Mouse (Mus musculus) CH12.LX (cell line): ENCODE results near the gene Kcnj15. TPM values are rescaled to one million over a fixed set of nuclear protein-coding genes. Genes with fewer than 3 reads are reported as not detected.

Experiments
- DNase-seq: peaks from one replicate; pipeline ENCODE4 v3.0.0-alpha.2; 2013; ENCODE audit errors: extremely low read depth
- H3K27ac ChIP-seq: 2 replicates; pipeline ENCODE4 v1.5.1; 2012; ENCODE audit warnings: low read depth, mild to moderate bottlenecking, control low read depth, moderate library complexity; ENCODE audit not compliant: insufficient read depth
- H3K27me3 ChIP-seq: replicated peaks from 2 replicates; pipeline ENCODE3; 2012; ENCODE audit warnings: inconsistent platforms
- H3K36me3 ChIP-seq, 2 experiments: replicated peaks in 1 of 2; 2 replicates each; pipeline versions ENCODE3 to v1.6.1; 2012; ENCODE audit warnings: inconsistent platforms in 1 of 2, low read length in 1 of 2, mild to moderate bottlenecking in 1 of 2, mixed read lengths in 1 of 2, moderate library complexity in 1 of 2; ENCODE audit not compliant: control insufficient read depth in 1 of 2, insufficient read depth in 1 of 2
- H3K4me1 ChIP-seq, 2 experiments: 2 replicates each; pipeline ENCODE4 v1.6.1; 2012; ENCODE audit warnings: inconsistent platforms in 1 of 2, moderate library complexity in 1 of 2; ENCODE audit not compliant: insufficient read depth in 2 of 2, control insufficient read depth in 1 of 2
- H3K4me2 ChIP-seq: 2 replicates; pipeline ENCODE4 v1.6.1; 2012; ENCODE audit warnings: low read depth, mild to moderate bottlenecking, control low read depth; ENCODE audit not compliant: poor library complexity, insufficient read depth, severe bottlenecking
- H3K4me3 ChIP-seq, 3 experiments: fragments of 150-350 bp in 1 of 3; sonication (generic) in 1 of 3; replicated peaks in 1 of 3; 2 replicates each; pipeline versions ENCODE3 to v1.5.1; 2011 to 2012; ENCODE audit warnings: low read depth in 2 of 3, low read length in 2 of 3, mild to moderate bottlenecking in 2 of 3, moderate library complexity in 2 of 3, control low read depth in 1 of 3, improper control_type of control experiment in 1 of 3, inconsistent platforms in 1 of 3, mixed read lengths in 1 of 3; ENCODE audit not compliant: poor library complexity in 1 of 3
- H3K79me2 ChIP-seq: replicated peaks from 2 replicates; pipeline ENCODE4 v1.6.1; 2012; ENCODE audit warnings: mild to moderate bottlenecking, moderate library complexity; ENCODE audit not compliant: control insufficient read depth, poor library complexity, insufficient read depth, severe bottlenecking; ENCODE audit errors: extremely low read depth
- H3K9ac ChIP-seq: 2 replicates; pipeline ENCODE4 v1.6.1; 2012; ENCODE audit warnings: low read depth, mild to moderate bottlenecking, control low read depth, moderate library complexity; ENCODE audit not compliant: insufficient read depth
- H3K9me3 ChIP-seq: replicated peaks from 2 replicates; pipeline ENCODE3; 2012; ENCODE audit warnings: low read length, inconsistent platforms, mixed read lengths
- BHLHE40 ChIP-seq: IDR thresholded peaks from 2 replicates; pipeline ENCODE4 v1.6.1; 2011; ENCODE audit warnings: mild to moderate bottlenecking, low read depth, low read length, improper control_type of control experiment
- CHD1 ChIP-seq: IDR thresholded peaks from 2 replicates; pipeline ENCODE4 v1.6.1; 2012; ENCODE audit warnings: low read depth, low read length, improper control_type of control experiment, inconsistent platforms
- CHD2 ChIP-seq: IDR thresholded peaks from 2 replicates; pipeline ENCODE4 v1.6.1; 2011; ENCODE audit warnings: low read length, improper control_type of control experiment
- CTCF ChIP-seq, 2 experiments: IDR thresholded peaks in 1 of 2; conservative IDR thresholded peaks in 1 of 2; 2 replicates each; pipeline ENCODE4 v1.5.1; 2011 to 2012; ENCODE audit warnings: low read depth in 2 of 2, low read length in 2 of 2, improper control_type of control experiment in 1 of 2, inconsistent platforms in 1 of 2, mild to moderate bottlenecking in 1 of 2, moderate library complexity in 1 of 2
- E2F4 ChIP-seq: IDR thresholded peaks from 2 replicates; pipeline ENCODE4 v1.6.1; 2011; ENCODE audit warnings: low read depth, low read length, improper control_type of control experiment; ENCODE audit not compliant: insufficient replicate concordance
- ELF1 ChIP-seq: IDR thresholded peaks from 2 replicates; pipeline ENCODE4 v1.6.1; 2014; ENCODE audit warnings: low read depth, mild to moderate bottlenecking, inconsistent platforms, low read length, improper control_type of control experiment
- EP300 ChIP-seq: IDR thresholded peaks from 2 replicates; pipeline ENCODE4 v1.6.1; 2011; ENCODE audit warnings: low read length, improper control_type of control experiment
- ETS1 ChIP-seq: conservative IDR thresholded peaks from 2 replicates; pipeline ENCODE4 v1.6.1; 2012; ENCODE audit warnings: low read depth, mild to moderate bottlenecking, inconsistent platforms, low read length, improper control_type of control experiment, moderate library complexity
- GABPA ChIP-seq: IDR thresholded peaks from 2 replicates; pipeline ENCODE4 v1.6.1; 2012; ENCODE audit warnings: low read depth, low read length, improper control_type of control experiment, inconsistent platforms; ENCODE audit not compliant: insufficient replicate concordance
- HCFC1 ChIP-seq: IDR thresholded peaks from 2 replicates; pipeline ENCODE4 v1.6.1; 2012; ENCODE audit warnings: low read depth, mild to moderate bottlenecking, inconsistent platforms, low read length, improper control_type of control experiment
- IRF4 ChIP-seq: IDR thresholded peaks from 2 replicates; pipeline ENCODE4 v1.6.1; 2014; ENCODE audit warnings: low read depth, mild to moderate bottlenecking, inconsistent platforms, low read length, improper control_type of control experiment
- JUN ChIP-seq: IDR thresholded peaks from 2 replicates; pipeline ENCODE4 v1.6.1; 2011; ENCODE audit warnings: low read depth, mild to moderate bottlenecking, low read length, improper control_type of control experiment, moderate library complexity; ENCODE audit not compliant: insufficient read depth
- JUND ChIP-seq: conservative IDR thresholded peaks from 2 replicates; pipeline ENCODE4 v1.6.1; 2011; ENCODE audit warnings: low read depth, low read length, improper control_type of control experiment
- KAT2A ChIP-seq: IDR thresholded peaks from 2 replicates; pipeline ENCODE4 v1.6.1; 2012; ENCODE audit warnings: low read length, improper control_type of control experiment, inconsistent platforms; ENCODE audit not compliant: insufficient replicate concordance
- MAFK ChIP-seq: IDR thresholded peaks from 2 replicates; pipeline ENCODE4 v1.6.1; 2011; ENCODE audit warnings: low read length, improper control_type of control experiment; ENCODE audit not compliant: insufficient replicate concordance
- MAX ChIP-seq: IDR thresholded peaks from 2 replicates; pipeline ENCODE4 v1.6.1; 2011; ENCODE audit warnings: low read length, improper control_type of control experiment
- MAZ ChIP-seq: IDR thresholded peaks from 2 replicates; pipeline ENCODE4 v1.6.1; 2012; ENCODE audit warnings: low read depth, mild to moderate bottlenecking, inconsistent platforms, low read length, improper control_type of control experiment, moderate library complexity
- MEF2A ChIP-seq: IDR thresholded peaks from 2 replicates; pipeline ENCODE4 v1.6.1; 2014; ENCODE audit warnings: low read depth, mild to moderate bottlenecking, inconsistent platforms, low read length, improper control_type of control experiment, borderline replicate concordance
- MXI1 ChIP-seq: IDR thresholded peaks from 2 replicates; pipeline ENCODE4 v1.6.1; 2011; ENCODE audit warnings: mild to moderate bottlenecking, low read depth, low read length, improper control_type of control experiment
- MYC ChIP-seq: IDR thresholded peaks from 2 replicates; pipeline ENCODE4 v1.6.1; 2011; ENCODE audit warnings: low read depth, mild to moderate bottlenecking, improper control_type of control experiment, low read length
- NELFE ChIP-seq: IDR thresholded peaks from 2 replicates; pipeline ENCODE4 v1.6.1; 2011; ENCODE audit warnings: low read depth, low read length, improper control_type of control experiment
- NRF1 ChIP-seq: IDR thresholded peaks from 2 replicates; pipeline ENCODE4 v1.6.1; 2014; ENCODE audit warnings: low read depth, mild to moderate bottlenecking, inconsistent platforms, low read length, improper control_type of control experiment, moderate library complexity
- PAX5 ChIP-seq: IDR thresholded peaks from 2 replicates; pipeline ENCODE4 v1.6.1; 2012; ENCODE audit warnings: low read length, inconsistent platforms, mixed read lengths
- POLR2A ChIP-seq: IDR thresholded peaks from 2 replicates; pipeline ENCODE4 v1.6.1; 2011; ENCODE audit warnings: low read depth, mild to moderate bottlenecking, improper control_type of control experiment, low read length
- POLR2AphosphoS2 ChIP-seq: IDR thresholded peaks from 2 replicates; pipeline ENCODE4 v1.6.1; 2011; ENCODE audit warnings: low read depth, low read length, improper control_type of control experiment
- RAD21 ChIP-seq: IDR thresholded peaks from 2 replicates; pipeline ENCODE4 v1.6.1; 2011; ENCODE audit warnings: low read depth, mild to moderate bottlenecking, low read length, improper control_type of control experiment, moderate library complexity
- RCOR1 ChIP-seq: conservative IDR thresholded peaks from 2 replicates; pipeline ENCODE4 v1.6.1; 2012; ENCODE audit warnings: low read depth, mild to moderate bottlenecking, inconsistent platforms, low read length, improper control_type of control experiment
- SIN3A ChIP-seq: IDR thresholded peaks from 2 replicates; pipeline ENCODE4 v1.6.1; 2012; ENCODE audit warnings: low read length, improper control_type of control experiment, inconsistent platforms
- SMC3 ChIP-seq: IDR thresholded peaks from 2 replicates; pipeline ENCODE4 v1.6.1; 2011; ENCODE audit warnings: low read depth, low read length, improper control_type of control experiment
- TBP ChIP-seq: conservative IDR thresholded peaks from 2 replicates; pipeline ENCODE4 v1.6.1; 2011; ENCODE audit warnings: low read depth, low read length, improper control_type of control experiment
- TCF12 ChIP-seq: IDR thresholded peaks from 2 replicates; pipeline ENCODE4 v1.6.1; 2014; ENCODE audit warnings: low read depth, mild to moderate bottlenecking, inconsistent platforms, low read length, improper control_type of control experiment
- UBTF ChIP-seq: IDR thresholded peaks from 2 replicates; pipeline ENCODE4 v1.6.1; 2012; ENCODE audit warnings: low read depth, mild to moderate bottlenecking, inconsistent platforms, low read length, improper control_type of control experiment, moderate library complexity
- USF1 ChIP-seq: IDR thresholded peaks from 2 replicates; pipeline ENCODE4 v1.6.1; 2014; ENCODE audit warnings: low read depth, mild to moderate bottlenecking, inconsistent platforms, low read length, improper control_type of control experiment
- USF2 ChIP-seq: conservative IDR thresholded peaks from 2 replicates; pipeline ENCODE4 v1.6.1; 2011; ENCODE audit warnings: low read depth, low read length, improper control_type of control experiment
- ZC3H11A ChIP-seq: IDR thresholded peaks from 2 replicates; pipeline ENCODE4 v1.6.1; 2012; ENCODE audit warnings: low read depth, mild to moderate bottlenecking, inconsistent platforms, low read length, improper control_type of control experiment
- ZKSCAN1 ChIP-seq: IDR thresholded peaks from 2 replicates; pipeline ENCODE4 v1.6.1; 2012; ENCODE audit warnings: low read depth, inconsistent platforms, low read length, improper control_type of control experiment, borderline replicate concordance
- ZMIZ1 ChIP-seq: IDR thresholded peaks from 2 replicates; pipeline ENCODE4 v1.6.1; 2012; ENCODE audit warnings: low read depth, mild to moderate bottlenecking, inconsistent platforms, low read length, improper control_type of control experiment
- ZNF384 ChIP-seq: IDR thresholded peaks from 2 replicates; pipeline ENCODE4 v1.6.1; 2012; ENCODE audit warnings: low read depth, low read length, improper control_type of control experiment, inconsistent platforms
- dilution Hi-C: fragments of 300-500 bp; cut with MboI; formaldehyde crosslinking; loops from 2 replicates; pipeline ENCODE4 v1.14.3; 2020; ENCODE audit warnings: low sequenced_read_pairs; ENCODE audit not compliant: extremely low pct_unique_long_range_greater_than_20kb, extremely low pct_ligation_motif_present
- in situ Hi-C: fragments of 300-500 bp; cut with MboI; formaldehyde crosslinking; loops from 3 replicates; pipeline ENCODE4 v1.14.3; 2019; ENCODE audit warnings: low sequenced_read_pairs, low pct_ligation_motif_present, low pct_unique_long_range_greater_than_20kb, mixed read lengths
- polyA plus RNA-seq: library from polyadenylated mRNA; unstranded; fragments of >175 nt; gene quantifications from 2 replicates; pipeline ENCODE4 v1.2.1, GENCODE M21; 2012; ENCODE audit warnings: low read depth; ENCODE audit not compliant: insufficient read length
- total RNA-seq, 2 experiments: library from RNA; depleted of rRNA; stranded (reverse); fragments of 300-350 nt in 1 of 2; fragments of >200 nt in 1 of 2; gene quantifications; 2 replicates each; pipeline ENCODE4 v1.2.3; 2012 to 2014

The Kcnj15 gene
- total and polyA plus RNA-seq, 3 experiments: 0.37 to 1.1 (median 0.51) TPM

DNA sequence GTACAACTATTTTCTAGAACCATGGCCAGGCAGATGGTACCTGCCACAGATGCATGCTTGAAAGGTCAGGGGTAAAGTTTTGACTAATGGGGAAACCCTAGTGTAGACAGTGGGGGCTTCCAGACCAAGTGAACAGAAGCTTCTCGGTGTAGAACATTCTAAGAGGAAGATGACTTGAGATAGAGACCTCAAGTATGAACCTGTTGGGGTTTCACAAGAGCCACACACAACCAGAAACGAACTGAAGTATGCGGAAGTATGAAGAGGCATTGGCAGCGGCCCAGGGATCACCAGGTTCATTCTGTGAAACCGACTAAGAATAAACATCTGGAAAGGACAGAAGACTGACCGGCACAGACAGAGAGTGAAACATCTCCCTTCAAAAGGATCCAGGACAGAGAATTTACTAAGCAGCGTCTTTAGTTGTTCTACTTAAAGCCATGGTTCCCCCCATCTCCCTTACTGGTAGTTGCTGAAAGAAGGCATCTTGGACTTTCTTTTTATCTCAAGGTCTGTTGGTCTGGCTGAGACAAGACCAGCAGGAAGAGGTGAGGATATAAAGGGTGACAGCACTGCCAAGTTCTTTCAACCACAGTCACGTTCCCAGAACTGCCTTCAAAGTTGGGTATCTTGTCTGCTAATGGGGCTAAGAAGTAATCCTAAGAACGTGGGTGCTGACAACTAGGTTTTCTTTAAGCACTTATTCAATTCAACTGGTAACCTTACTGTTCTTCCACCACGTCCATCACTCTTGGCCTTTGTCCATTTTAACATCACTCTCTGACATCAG is 18.6 kb downstream of the Kcnj15 start:
- Histone ChIP-seq H3K36me3 (no peaks in the 10 kb centered on the region), H3K4me1 (peaks cover 57 to 79% of the 10 kb centered on the region in 2 experiments), H3K27me3 (no peaks in the 10 kb centered on the region), H3K79me2 (no peaks in the 10 kb centered on the region), H3K4me2 (peak overlapping the region; percentile 64), H3K4me3 (peak overlapping the region; percentile 11 to 30 (median 13)), H3K9me3 (peaks cover 19% of the 10 kb centered on the region), H3K27ac (peak overlapping the region; percentile 95), H3K9ac (peak overlapping the region; percentile 53)
- peak; percentile 99 for TF ChIP-seq EP300
- TF ChIP-seq ETS1: peak; percentile 93
- TF ChIP-seq MEF2A: peak; percentile 96
- peak; percentile 96 for TF ChIP-seq RCOR1
- TF ChIP-seq E2F4: peak; percentile 68; the same call in 1 of the 2 replicates
- TF ChIP-seq USF2: no peak
- TF ChIP-seq CHD1: peak; percentile 96; the same call in 1 of the 2 replicates
- TF ChIP-seq ELF1: peak; percentile 95
- peak; percentile 6 for TF ChIP-seq RAD21
- TF ChIP-seq NRF1: peak; percentile 40; the same call in 1 of the 2 replicates
- TF ChIP-seq MAZ: peak; percentile 82; the same call in 1 of the 2 replicates
- peak; percentile 81 for TF ChIP-seq MAX
- TF ChIP-seq POLR2AphosphoS2: no peak
- TF ChIP-seq KAT2A: 0 out of 2 replicates have a peak, but pooled peaks have one; percentile 28
- TF ChIP-seq UBTF: peak; percentile 75; the same call in 1 of the 2 replicates
- TF ChIP-seq TBP: peak; percentile 78
- no peak for TF ChIP-seq USF1
- no peak for TF ChIP-seq CTCF (conservative IDR thresholded peaks at IDR 0.05 in 1 of 2, IDR thresholded peaks at IDR 0.05 in 1 of 2; ENCODE audit: low read depth in 2 of 2, low read length in 2 of 2)
- peak; percentile 99 for TF ChIP-seq IRF4
- peak; percentile 99 for TF ChIP-seq TCF12
- TF ChIP-seq CHD2: peak; percentile 87
- TF ChIP-seq SMC3: 0 out of 2 replicates have a peak, but pooled peaks have one; percentile 1
- TF ChIP-seq ZKSCAN1: no peak
- TF ChIP-seq SIN3A: peak; percentile 92
- no peak for TF ChIP-seq ZC3H11A
- peak; percentile 97 for TF ChIP-seq JUND
- TF ChIP-seq MYC: peak; percentile 72; the same call in 1 of the 2 replicates
- TF ChIP-seq MAFK: peak; percentile 82
- no peak for TF ChIP-seq GABPA
- peak; percentile 35 for TF ChIP-seq POLR2A
- no peak for TF ChIP-seq PAX5
- peak; percentile 57 for TF ChIP-seq HCFC1
- TF ChIP-seq ZMIZ1: peak; percentile 66; the same call in 1 of the 2 replicates
- TF ChIP-seq JUN: peak; percentile 91
- TF ChIP-seq BHLHE40: peak; percentile 89
- peak; percentile 49; the same call in 1 of the 2 replicates for TF ChIP-seq ZNF384
- peak; percentile 61 for TF ChIP-seq MXI1
- peak; percentile 59; the same call in 1 of the 2 replicates for TF ChIP-seq NELFE
- in situ Hi-C loops (no loop called here), dilution Hi-C loops (no loop called here)
- DNase-seq: peak; percentile 94
